Mouse (Mus musculus) liver, postnatal 0 days (tissue): ENCODE data around the gene Ube2j1. TPM values are rescaled to one million over a fixed set of nuclear protein-coding genes. Genes with fewer than 3 reads are reported as not detected.

ENCODE experiments used
- ATAC-seq: fragments of 200-750 bp; cut with Nextera tagmentation; 2 replicates; pipeline ENCODE4 v1.8.0; 2017; ENCODE audit warnings: mild to moderate bottlenecking, moderate library complexity
- DNase-seq: peaks from one replicate; pipeline ENCODE4 v3.0.0-alpha.2; 2016
- H3K27ac ChIP-seq: fragments of 300-500 bp; sonication (generic); 2 replicates; pipeline ENCODE4 v1.5.1; 2014; ENCODE audit warnings: antibody characterized with exemption, moderate library complexity, mild to moderate bottlenecking, low read depth
- H3K27me3 ChIP-seq: fragments of 300-500 bp; sonication (generic); 2 replicates; pipeline ENCODE4 v1.6.1; 2014; ENCODE audit warnings: low read length, control low read depth, mixed read lengths; ENCODE audit not compliant: insufficient read depth
- H3K36me3 ChIP-seq: fragments of 300-500 bp; sonication (generic); replicated peaks from 2 replicates; pipeline ENCODE4 v1.6.1; 2014; ENCODE audit warnings: mild to moderate bottlenecking, control low read depth, low read length, moderate library complexity, mixed read lengths; ENCODE audit not compliant: insufficient read depth
- H3K4me1 ChIP-seq: fragments of 300-500 bp; sonication (generic); 2 replicates; pipeline ENCODE4 v1.6.1; 2014; ENCODE audit warnings: antibody characterized with exemption, mild to moderate bottlenecking, control low read depth; ENCODE audit not compliant: insufficient read depth
- H3K4me2 ChIP-seq: fragments of 300-500 bp; sonication (generic); 2 replicates; pipeline ENCODE4 v1.6.1; 2014; ENCODE audit warnings: low read depth, mild to moderate bottlenecking, low read length, moderate library complexity, mixed read lengths
- H3K4me3 ChIP-seq: fragments of 300-500 bp; sonication (generic); 2 replicates; pipeline ENCODE4 v1.5.1; 2014; ENCODE audit warnings: low read depth, low read length
- H3K9ac ChIP-seq: fragments of 300-500 bp; sonication (generic); replicated peaks from 2 replicates; pipeline ENCODE4 v1.6.1; 2014; ENCODE audit warnings: mild to moderate bottlenecking, moderate library complexity
- H3K9me3 ChIP-seq: fragments of 300-500 bp; sonication (generic); 2 replicates; pipeline ENCODE4 v1.6.1; 2016; ENCODE audit warnings: mild to moderate bottlenecking, control low read depth, low read length, mixed read lengths
- CTCF ChIP-seq: sonication (generic); IDR thresholded peaks from 2 replicates; pipeline ENCODE4 v1.5.1; 2016; ENCODE audit warnings: antibody characterized with exemption, low read depth
- EP300 ChIP-seq: IDR thresholded peaks from 2 replicates; pipeline ENCODE4 v1.6.1; 2016; ENCODE audit warnings: antibody characterized with exemption, low read depth, mild to moderate bottlenecking
- WGBS: fragments of 180-500 bp; shearing (Covaris S2); extraction: QIAGEN DNeasy Blood & Tissue Kit; methylation state at CpG from one replicate; pipeline ENCODE4 v1.1.7; 2014; ENCODE audit not compliant: insufficient replicate concordance; 5-methylcytosine and 5-hydroxymethylcytosine counted together
- polyA plus RNA-seq: library from polyadenylated mRNA; unstranded; fragments of >200 nt; fragmentation: Nextera tagmentation; extraction: Ambion mirVana; gene quantifications from 2 replicates; pipeline ENCODE4 v1.2.1, GENCODE M21; 2015

Gene Ube2j1
- polyA plus RNA-seq, 1 experiment from 2014 or later: 22.4 TPM

- DNase-seq (no peak), ATAC-seq (no peak; the same call in 1 of the 2 replicates)
- Histone ChIP-seq H3K27me3 (no peaks in the 10 kb centered on the region), H3K9ac (no peak overlapping the region), H3K27ac (no peak overlapping the region), H3K4me3 (no peak overlapping the region), H3K4me2 (no peak overlapping the region; the same call in 1 of the 2 replicates), H3K9me3 (no peaks in the 10 kb centered on the region), H3K4me1 (no peaks in the 10 kb centered on the region), H3K36me3 (no peaks in the 10 kb centered on the region)
- WGBS: 51% methylated on average over 9 of the region's 9 CpGs
- TF ChIP-seq CTCF: no peak
- no peak for TF ChIP-seq EP300
Measured at GRCm38 (mm10) chr4:33007443-33008217, 23.6 kb upstream of the Ube2j1 start.

GRCm38 (mm10) chr4:33010078-33010477 lies 21.1 kb upstream of the Ube2j1 start:
- Histone ChIP-seq H3K9me3 (no peaks in the 10 kb centered on the region), H3K4me2 (no peak overlapping the region), H3K27ac (no peak overlapping the region), H3K4me3 (no peak overlapping the region), H3K4me1 (no peaks in the 10 kb centered on the region), H3K36me3 (no peaks in the 10 kb centered on the region), H3K27me3 (no peaks in the 10 kb centered on the region), H3K9ac (no peak overlapping the region)
- ATAC-seq (no peak), DNase-seq (no peak)
- WGBS: 74% methylated on average over 1 of the region's 1 CpGs
- TF ChIP-seq EP300 (no peak), CTCF (no peak)

GRCm38 (mm10) chr4:33012484-33012883 lies 18.7 kb upstream of the Ube2j1 start:
- no peak overlapping the region for H3K4me3 ChIP-seq
- TF ChIP-seq CTCF (no peak), EP300 (no peak)
- ATAC-seq: no peak
- 78% methylated on average over 4 of the region's 4 CpGs for WGBS
- no peak overlapping the region for H3K4me2 ChIP-seq
- no peak overlapping the region for H3K27ac ChIP-seq
- no peaks in the 10 kb centered on the region for H3K4me1 ChIP-seq
- H3K36me3 ChIP-seq: no peaks in the 10 kb centered on the region
- H3K9me3 ChIP-seq: no peaks in the 10 kb centered on the region
- H3K9ac ChIP-seq: no peak overlapping the region
- DNase-seq: no peak
- no peaks in the 10 kb centered on the region for H3K27me3 ChIP-seq

GRCm38 (mm10) chr4:33018361-33018999 lies 12.7 kb upstream of the Ube2j1 start:
- H3K9me3 ChIP-seq: no peaks in the 10 kb centered on the region
- peak; percentile 90 for DNase-seq
- H3K4me3 ChIP-seq: no peak overlapping the region
- no peaks in the 10 kb centered on the region for H3K36me3 ChIP-seq
- peak; percentile 68 for ATAC-seq
- no peak overlapping the region for H3K27ac ChIP-seq
- H3K27me3 ChIP-seq: no peaks in the 10 kb centered on the region
- peak; percentile 99 for TF ChIP-seq CTCF
- no peak for TF ChIP-seq EP300
- H3K4me1 ChIP-seq: no peaks in the 10 kb centered on the region
- 38% methylated on average over 9 of the region's 9 CpGs for WGBS
- no peak overlapping the region for H3K4me2 ChIP-seq
- no peak overlapping the region for H3K9ac ChIP-seq

GRCm38 (mm10) chr4:33024420-33024819 lies 6.8 kb upstream of the Ube2j1 start:
- 0 out of 2 replicates have a peak, but pooled peaks cover 2% of the 10 kb centered on the region for H3K4me1 ChIP-seq
- 57% methylated on average over 8 of the region's 8 CpGs for WGBS
- no peak overlapping the region for H3K4me2 ChIP-seq
- H3K27me3 ChIP-seq: no peaks in the 10 kb centered on the region
- ATAC-seq: no peak
- no peak overlapping the region for H3K4me3 ChIP-seq
- H3K9ac ChIP-seq: no peak overlapping the region
- H3K27ac ChIP-seq: no peak overlapping the region
- no peaks in the 10 kb centered on the region for H3K9me3 ChIP-seq
- no peak for DNase-seq
- peaks cover 4% of the 10 kb centered on the region for H3K36me3 ChIP-seq
- TF ChIP-seq EP300 (no peak), CTCF (no peak)

- Histone ChIP-seq H3K9me3 (no peaks in the 10 kb centered on the region), H3K4me1 (peaks cover 21% of the 10 kb centered on the region), H3K4me3 (no peak overlapping the region), H3K27me3 (no peaks in the 10 kb centered on the region), H3K27ac (no peak overlapping the region), H3K4me2 (no peak overlapping the region), H3K9ac (no peak overlapping the region), H3K36me3 (peaks cover 4% of the 10 kb centered on the region)
- no peak for TF ChIP-seq EP300
- no peak for TF ChIP-seq CTCF
- no peak for DNase-seq
- WGBS: 85% methylated on average over 7 of the region's 7 CpGs
- ATAC-seq: no peak
Measured at GRCm38 (mm10) chr4:33029104-33029503, 2.1 kb upstream of the Ube2j1 start.
